Mouse (Mus musculus): ENCODE measurements around the gene Cenpm. TPM values are rescaled to one million over a fixed set of nuclear protein-coding genes. Genes with fewer than 3 reads are reported as not detected.

The Cenpm gene
- polyA plus RNA-seq (2012; rRNA removed) = 2.2 and 2.3 TPM in 2 replicates

- Histone ChIP-seq H3K27me3 (replicated peaks; ENCODE audit: control insufficient read depth, insufficient read depth, low read length) (no peaks in the 10 kb centered on the region), H3K4me1 (ENCODE audit: control insufficient read depth, insufficient read depth, low read length) (no peaks in the 10 kb centered on the region; the same call in 1 of the 2 replicates), H3K36me3 (ENCODE audit: control insufficient read depth, insufficient read depth, low read length) (no peaks in the 10 kb centered on the region), H3K4me3 (ENCODE audit: insufficient read depth, low read depth, low read length) (peak within 1 kb of the TSS; percentile 78), H3K27ac (ENCODE audit: insufficient read depth, low read depth, low read length) (no peak within 1 kb of the TSS)
- peak; percentile 95 for DNase-seq
- TF ChIP-seq POLR2A (IDR thresholded peaks at IDR 0.05; ENCODE audit: low read depth, low read length) = no peak
- TF ChIP-seq CTCF (conservative IDR thresholded peaks at IDR 0.05; ENCODE audit: insufficient read depth, insufficient read length, low read depth, low read length) = no peak
- WGBS = under 1% methylated on average over 65 of the region's 65 CpGs
Measured at GRCm38 (mm10) chr15:82244115-82244804, at the start of gene Cenpm. Gene Cenpm, minus strand, starts transcription at chr15:82244748.

DNA sequence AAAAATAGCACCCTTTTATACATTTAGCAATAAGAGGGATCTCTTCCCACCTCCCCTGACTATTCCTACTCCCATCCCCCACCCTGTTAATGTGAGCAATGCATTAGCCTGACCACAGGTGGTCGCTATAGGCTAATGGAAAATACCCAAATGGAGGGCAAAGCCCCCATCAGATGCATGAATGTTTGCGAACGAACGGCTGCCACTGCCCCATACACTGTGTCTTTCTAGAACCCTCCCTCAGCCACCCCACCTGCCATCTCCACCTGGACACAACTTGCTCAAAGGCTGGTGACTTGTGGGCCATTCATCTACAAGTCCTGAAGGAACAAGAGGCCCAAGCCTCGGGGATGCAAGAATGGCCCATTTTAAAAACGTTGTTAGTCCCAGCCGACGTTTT lies 49.5 kb upstream of the Cenpm start:
- no peak overlapping the region for H3K4me3 ChIP-seq (ENCODE audit: insufficient read depth, low read depth, low read length)
- DNase-seq = no peak
- no peak for TF ChIP-seq POLR2A (IDR thresholded peaks at IDR 0.05; ENCODE audit: low read depth, low read length)
- TF ChIP-seq CTCF (conservative IDR thresholded peaks at IDR 0.05; ENCODE audit: insufficient read depth, insufficient read length, low read depth, low read length) = peak; percentile 51
- H3K36me3 ChIP-seq (ENCODE audit: control insufficient read depth, insufficient read depth, low read length) = no peaks in the 10 kb centered on the region
- no peak overlapping the region for H3K27ac ChIP-seq (ENCODE audit: insufficient read depth, low read depth, low read length)
- WGBS = 52% methylated on average over 8 of the region's 8 CpGs
- no peaks in the 10 kb centered on the region for H3K27me3 ChIP-seq (replicated peaks; ENCODE audit: control insufficient read depth, insufficient read depth, low read length)
- no peaks in the 10 kb centered on the region for H3K4me1 ChIP-seq (ENCODE audit: control insufficient read depth, insufficient read depth, low read length)

- H3K27me3 ChIP-seq (replicated peaks; ENCODE audit: control insufficient read depth, insufficient read depth, low read length) = no peaks in the 10 kb centered on the region
- H3K4me3 ChIP-seq (ENCODE audit: insufficient read depth, low read depth, low read length) = no peak overlapping the region
- no peaks in the 10 kb centered on the region for H3K36me3 ChIP-seq (ENCODE audit: control insufficient read depth, insufficient read depth, low read length)
- DNase-seq = peak; percentile 14
- TF ChIP-seq CTCF (conservative IDR thresholded peaks at IDR 0.05; ENCODE audit: insufficient read depth, insufficient read length, low read depth, low read length) (no peak), POLR2A (IDR thresholded peaks at IDR 0.05; ENCODE audit: low read depth, low read length) (no peak)
- H3K27ac ChIP-seq (ENCODE audit: insufficient read depth, low read depth, low read length) = no peak overlapping the region
- WGBS = 4% methylated on average over 7 of the region's 7 CpGs
- no peaks in the 10 kb centered on the region for H3K4me1 ChIP-seq (ENCODE audit: control insufficient read depth, insufficient read depth, low read length)
Measured at GRCm38 (mm10) chr15:82293271-82293711, 48.7 kb upstream of the Cenpm start.

DNA sequence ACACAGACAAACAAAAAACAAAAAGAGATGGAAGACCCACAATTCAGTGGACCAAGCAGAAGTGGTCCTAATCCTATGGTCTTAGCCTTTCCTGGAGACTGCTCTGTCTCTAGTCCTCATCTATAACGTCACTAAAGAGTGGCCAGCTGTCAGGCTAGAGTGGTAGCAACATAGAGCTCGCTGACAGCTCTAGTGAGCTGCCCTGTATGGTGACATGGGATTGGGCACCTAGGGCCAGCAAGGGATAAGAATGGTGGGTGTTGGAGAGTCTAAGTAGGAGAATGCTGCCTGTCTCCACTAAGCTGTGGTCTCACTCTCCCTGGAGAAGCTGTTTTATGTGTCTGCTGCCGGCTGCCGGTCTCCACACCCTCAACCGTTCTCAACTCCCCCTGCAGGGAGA lies 48.3 kb upstream of the Cenpm start:
- Histone ChIP-seq H3K27ac (ENCODE audit: insufficient read depth, low read depth, low read length) (no peak overlapping the region), H3K4me3 (ENCODE audit: insufficient read depth, low read depth, low read length) (no peak overlapping the region), H3K4me1 (ENCODE audit: control insufficient read depth, insufficient read depth, low read length) (no peaks in the 10 kb centered on the region), H3K27me3 (replicated peaks; ENCODE audit: control insufficient read depth, insufficient read depth, low read length) (no peaks in the 10 kb centered on the region), H3K36me3 (ENCODE audit: control insufficient read depth, insufficient read depth, low read length) (no peaks in the 10 kb centered on the region)
- TF ChIP-seq CTCF (conservative IDR thresholded peaks at IDR 0.05; ENCODE audit: insufficient read depth, insufficient read length, low read depth, low read length) (no peak), POLR2A (IDR thresholded peaks at IDR 0.05; ENCODE audit: low read depth, low read length) (no peak)
- DNase-seq = no peak
- 26% methylated on average over 5 of the region's 5 CpGs for WGBS

DNA sequence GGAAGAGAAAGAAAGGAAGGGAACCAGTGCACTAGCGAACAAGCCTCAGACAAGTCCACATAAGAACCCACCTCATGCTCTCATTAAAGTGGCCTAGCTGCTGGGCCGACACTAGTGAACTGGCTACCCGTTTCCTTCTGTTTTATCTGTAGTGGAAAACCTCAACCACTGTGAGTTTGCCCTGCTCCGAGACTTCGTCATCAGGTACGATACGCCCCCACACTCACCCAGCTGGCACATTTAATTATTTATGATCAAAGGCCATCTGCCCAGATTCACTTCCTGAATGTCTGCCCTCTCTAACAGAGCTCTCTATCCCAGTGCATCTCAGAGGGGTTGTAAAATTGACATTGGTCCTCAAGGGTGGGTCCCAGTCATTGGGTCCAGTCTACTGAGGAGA lies 45.7 kb upstream of the Cenpm start:
- TF ChIP-seq POLR2A (IDR thresholded peaks at IDR 0.05; ENCODE audit: low read depth, low read length) (no peak), CTCF (conservative IDR thresholded peaks at IDR 0.05; ENCODE audit: insufficient read depth, insufficient read length, low read depth, low read length) (no peak)
- no peaks in the 10 kb centered on the region for H3K4me1 ChIP-seq (ENCODE audit: control insufficient read depth, insufficient read depth, low read length)
- no peak for DNase-seq
- 81% methylated on average over 7 of the region's 7 CpGs for WGBS
- H3K27ac ChIP-seq (ENCODE audit: insufficient read depth, low read depth, low read length) = no peak overlapping the region
- no peaks in the 10 kb centered on the region for H3K27me3 ChIP-seq (replicated peaks; ENCODE audit: control insufficient read depth, insufficient read depth, low read length)
- H3K4me3 ChIP-seq (ENCODE audit: insufficient read depth, low read depth, low read length) = no peak overlapping the region
- H3K36me3 ChIP-seq (ENCODE audit: control insufficient read depth, insufficient read depth, low read length) = no peaks in the 10 kb centered on the region

GRCm38 (mm10) chr15:82286157-82286556 lies 41.6 kb upstream of the Cenpm start:
- no peaks in the 10 kb centered on the region for H3K27me3 ChIP-seq (replicated peaks; ENCODE audit: control insufficient read depth, insufficient read depth, low read length)
- no peaks in the 10 kb centered on the region for H3K4me1 ChIP-seq (ENCODE audit: control insufficient read depth, insufficient read depth, low read length)
- no peaks in the 10 kb centered on the region for H3K36me3 ChIP-seq (ENCODE audit: control insufficient read depth, insufficient read depth, low read length)
- no peak overlapping the region for H3K4me3 ChIP-seq (ENCODE audit: insufficient read depth, low read depth, low read length)
- H3K27ac ChIP-seq (ENCODE audit: insufficient read depth, low read depth, low read length) = no peak overlapping the region
- TF ChIP-seq CTCF (conservative IDR thresholded peaks at IDR 0.05; ENCODE audit: insufficient read depth, insufficient read length, low read depth, low read length) (no peak), POLR2A (IDR thresholded peaks at IDR 0.05; ENCODE audit: low read depth, low read length) (no peak)
- DNase-seq = no peak
- 67% methylated on average over 12 of the region's 12 CpGs for WGBS

GRCm38 (mm10) chr15:82280638-82281037 lies 36.1 kb upstream of the Cenpm start:
- H3K4me1 ChIP-seq (ENCODE audit: control insufficient read depth, insufficient read depth, low read length) = no peaks in the 10 kb centered on the region
- WGBS = 64% methylated on average over 4 of the region's 4 CpGs
- TF ChIP-seq CTCF (conservative IDR thresholded peaks at IDR 0.05; ENCODE audit: insufficient read depth, insufficient read length, low read depth, low read length) (no peak), POLR2A (IDR thresholded peaks at IDR 0.05; ENCODE audit: low read depth, low read length) (no peak)
- H3K36me3 ChIP-seq (ENCODE audit: control insufficient read depth, insufficient read depth, low read length) = no peaks in the 10 kb centered on the region
- H3K27me3 ChIP-seq (replicated peaks; ENCODE audit: control insufficient read depth, insufficient read depth, low read length) = no peaks in the 10 kb centered on the region
- DNase-seq = no peak
- no peak overlapping the region for H3K4me3 ChIP-seq (ENCODE audit: insufficient read depth, low read depth, low read length)
- no peak overlapping the region for H3K27ac ChIP-seq (ENCODE audit: insufficient read depth, low read depth, low read length)
